Mouse (Mus musculus) ES-E14 (cell line): ENCODE measurements at regions not wholly inside any gene's neighbourhood (a gene's known extent, or its start where the extent isn't known, plus 50 kb on each side); places are given as distances from the start of the nearest gene placed in this dataset.

Experiments used
- CHD2 ChIP-seq: IDR thresholded peaks from 2 replicates; pipeline ENCODE4 v1.6.1; 2014; ENCODE audit warnings: mild to moderate bottlenecking, low read depth, low read length, inconsistent platforms
- HCFC1 ChIP-seq: IDR thresholded peaks from 2 replicates; pipeline ENCODE4 v1.6.1; 2012; ENCODE audit warnings: low read length, inconsistent platforms, borderline replicate concordance; ENCODE audit not compliant: insufficient read depth
- MAFK ChIP-seq: IDR thresholded peaks from 2 replicates; pipeline ENCODE4 v1.6.1; 2014; ENCODE audit warnings: mild to moderate bottlenecking, low read depth, low read length, inconsistent platforms; ENCODE audit not compliant: insufficient read depth
- ZC3H11A ChIP-seq: IDR thresholded peaks from 2 replicates; pipeline ENCODE4 v1.6.1; 2012; ENCODE audit warnings: low read depth, mild to moderate bottlenecking, inconsistent platforms, low read length, borderline replicate concordance
- ZNF384 ChIP-seq: IDR thresholded peaks from 2 replicates; pipeline ENCODE4 v1.6.1; 2012; ENCODE audit warnings: low read depth, low read length, inconsistent platforms

DNA sequence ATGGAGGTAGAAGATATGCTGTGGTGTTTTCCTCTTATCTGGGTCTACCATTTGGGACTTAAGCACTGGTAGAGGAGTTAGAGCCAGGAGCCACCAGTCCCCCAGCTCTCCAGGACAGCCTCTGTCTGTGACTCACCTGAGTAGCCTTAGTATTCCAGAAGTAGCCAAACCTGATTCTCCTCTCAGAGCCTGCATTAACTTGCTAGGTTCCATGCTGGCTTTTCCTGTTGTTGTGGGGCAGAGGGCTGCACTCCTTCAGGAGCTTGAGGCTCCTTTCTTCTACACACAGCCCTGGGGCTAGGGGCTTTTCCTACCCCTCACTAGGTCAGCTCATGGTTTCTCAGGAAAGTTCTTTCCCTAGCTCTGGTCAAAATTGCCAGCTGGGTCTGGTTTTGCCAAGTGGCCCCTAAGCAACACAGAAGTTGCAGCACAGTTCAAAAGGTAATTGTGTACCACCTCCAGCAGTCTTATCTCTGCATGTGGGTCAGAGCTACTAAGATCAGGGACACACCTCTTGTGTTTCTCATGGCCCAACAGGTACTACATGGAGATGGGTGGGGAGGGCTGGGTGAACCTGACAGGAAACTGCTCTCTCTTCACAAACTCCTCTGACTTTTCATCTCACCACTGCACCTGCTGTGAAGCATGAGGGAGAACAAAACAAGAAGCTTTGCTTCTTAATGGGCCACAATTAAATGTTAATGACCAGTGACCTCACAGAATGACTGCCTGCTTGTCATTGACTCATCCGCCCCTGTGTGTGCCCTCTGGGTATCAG lies 129.7 kb upstream of the Shh start:
- TF ChIP-seq CHD2 (no peak; the same call in 1 of the 2 replicates), HCFC1 (no peak), ZC3H11A (no peak), ZNF384 (no peak), MAFK (no peak)
